Mouse (Mus musculus): ENCODE results near the gene Psmg4.

DNA sequence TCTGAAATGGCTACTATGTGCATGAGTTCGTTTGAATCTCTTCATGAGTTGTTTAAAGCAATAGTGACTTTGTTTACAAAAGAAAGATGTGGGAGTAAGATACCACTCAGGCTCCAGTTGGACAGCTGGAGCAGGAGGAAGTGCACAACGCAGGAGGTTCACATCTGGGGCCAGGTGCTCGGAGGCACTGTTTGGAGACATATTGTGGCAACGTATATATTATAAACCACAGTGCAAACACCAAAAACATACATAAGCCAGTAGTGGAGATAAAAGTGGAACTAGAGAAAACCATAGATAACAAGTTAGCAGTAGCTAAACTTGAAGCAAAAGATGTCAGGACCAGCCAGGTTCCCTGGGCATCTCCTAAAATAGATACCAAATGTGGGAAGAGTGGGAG, 43.4 kb upstream of the Psmg4 start:
- TF ChIP-seq CTCF (IDR thresholded peaks at IDR 0.05; ENCODE audit: borderline replicate concordance, insufficient read depth, low read depth, low read length) (no peak), POLR2A (IDR thresholded peaks at IDR 0.05; ENCODE audit: borderline replicate concordance, insufficient read depth, low read length) (no peak)
